Mouse (Mus musculus): ENCODE results near the gene Zgpat. TPM values are rescaled to one million over a fixed set of nuclear protein-coding genes. Genes with fewer than 3 reads are reported as not detected.
A peak's percentile ranks its signal among the peaks of the same experiment; 100 is the strongest.

Zgpat gene
- polyA plus RNA-seq, 1 experiment from 2014 or later: 39.0 TPM

DNA sequence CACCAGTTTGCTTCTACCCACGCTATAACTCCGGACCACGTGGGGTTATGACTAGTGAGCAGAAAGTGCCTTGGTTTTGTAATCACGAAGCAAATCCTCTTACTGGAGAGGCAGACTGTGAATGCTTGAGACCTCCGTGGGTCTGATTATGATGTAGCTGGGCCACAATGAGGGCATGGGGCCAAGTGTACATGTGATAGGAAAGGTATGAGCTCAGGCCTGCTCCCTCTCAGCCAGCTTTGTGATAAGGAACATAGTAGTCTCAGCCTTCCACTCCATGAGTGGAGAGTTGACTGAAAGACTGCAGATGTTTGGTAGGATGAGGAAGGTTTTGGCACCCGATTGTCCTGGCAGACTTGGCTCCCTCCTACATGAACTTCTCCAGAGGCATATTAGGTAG is 22.0 kb upstream of the Zgpat start:
- peaks cover 60% of the 10 kb centered on the region for H3K36me3 ChIP-seq (ENCODE audit: control insufficient read depth, insufficient read depth, low read length)
- H3K27ac ChIP-seq (ENCODE audit: low read depth, low read length): no peak overlapping the region
- H3K4me1 ChIP-seq (ENCODE audit: control insufficient read depth, insufficient read depth, low read length): no peaks in the 10 kb centered on the region
- no peaks in the 10 kb centered on the region for H3K27me3 ChIP-seq (ENCODE audit: control insufficient read depth, insufficient read depth, low read length)
- no peak overlapping the region for H3K4me3 ChIP-seq (ENCODE audit: low read length)
- no peak overlapping the region for H3K9ac ChIP-seq (ENCODE audit: low read depth, low read length)
- 96% methylated on average over 6 of the region's 6 CpGs for WGBS
- H3K9me3 ChIP-seq (ENCODE audit: control insufficient read depth, low read length): no peaks in the 10 kb centered on the region
- no peak overlapping the region for H3K4me2 ChIP-seq (replicated peaks; ENCODE audit: low read depth, low read length)
- no peak for ATAC-seq (ENCODE audit: low FRiP score, low TSS enrichment)

DNA sequence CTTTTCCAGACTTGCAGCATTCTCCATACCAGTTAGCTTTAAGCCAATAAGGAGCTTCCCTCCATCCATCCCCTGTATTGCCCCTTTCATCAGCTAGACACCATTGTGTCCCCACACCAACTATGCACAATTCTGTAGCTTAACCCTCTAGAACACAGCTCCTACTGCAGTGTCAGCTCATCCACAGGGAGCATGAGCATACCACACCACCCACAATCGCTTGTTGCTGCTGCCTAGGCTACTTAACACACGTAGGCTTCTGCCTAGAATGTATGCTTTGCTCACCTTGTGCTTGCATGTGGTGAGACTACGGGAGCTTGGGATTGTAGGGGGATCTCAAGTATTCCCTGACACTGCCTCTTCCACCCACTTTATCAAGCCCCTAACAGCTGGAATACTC is 7.9 kb upstream of the Zgpat start:
- Histone ChIP-seq H3K36me3 (ENCODE audit: control insufficient read depth, insufficient read depth, low read length) (peaks cover 96% of the 10 kb centered on the region), H3K4me1 (ENCODE audit: control insufficient read depth, insufficient read depth, low read length) (no peaks in the 10 kb centered on the region), H3K9me3 (ENCODE audit: control insufficient read depth, low read length) (no peaks in the 10 kb centered on the region), H3K27ac (ENCODE audit: low read depth, low read length) (no peak overlapping the region), H3K4me2 (replicated peaks; ENCODE audit: low read depth, low read length) (no peak overlapping the region), H3K27me3 (ENCODE audit: control insufficient read depth, insufficient read depth, low read length) (no peaks in the 10 kb centered on the region), H3K4me3 (ENCODE audit: low read length) (no peak overlapping the region), H3K9ac (ENCODE audit: low read depth, low read length) (no peak overlapping the region)
- WGBS: 80% methylated on average over 3 of the region's 3 CpGs
- ATAC-seq (ENCODE audit: low FRiP score, low TSS enrichment): no peak

DNA sequence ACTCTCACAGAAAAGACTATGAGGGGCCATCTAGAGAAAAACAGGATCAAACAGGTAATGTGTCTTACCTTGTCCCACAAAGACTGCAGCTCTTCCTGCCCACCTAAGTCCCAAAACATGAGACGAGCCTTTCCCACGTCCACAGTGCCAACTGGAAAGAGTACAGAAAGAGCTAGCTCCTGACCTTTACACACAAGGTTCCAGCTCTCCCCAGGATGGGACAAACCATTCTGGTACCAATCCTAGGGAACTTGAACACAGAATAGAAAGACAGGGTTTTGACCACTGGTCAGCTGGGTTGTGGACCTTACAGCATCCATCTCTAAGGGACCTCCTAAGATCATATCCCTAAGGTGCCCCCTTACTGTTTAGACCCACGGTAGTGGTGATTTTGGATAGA is 782 bp upstream of the Zgpat start:
- no peak overlapping the region for H3K27ac ChIP-seq (ENCODE audit: low read depth, low read length)

DNA sequence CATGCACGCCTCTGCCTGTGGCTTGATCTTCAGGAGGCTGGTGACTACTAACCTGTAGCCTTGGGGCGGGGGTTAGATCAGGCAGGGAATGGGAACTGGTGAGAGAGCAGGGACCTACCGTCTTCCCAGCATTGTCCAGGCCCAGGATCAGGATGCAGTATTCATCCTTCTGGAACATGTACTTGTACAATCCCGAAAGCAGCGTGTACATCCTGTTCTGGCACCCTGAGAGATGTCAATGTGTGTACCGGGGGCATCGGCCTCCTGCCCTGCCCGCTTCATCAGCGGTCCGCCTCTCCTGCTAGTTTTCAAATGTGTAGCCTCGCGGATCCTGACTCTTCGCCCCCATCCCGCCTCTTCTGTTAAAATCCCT is 255 bp upstream of the Zgpat start:
- ATAC-seq (ENCODE audit: low FRiP score, low TSS enrichment): 0 out of 2 replicates have a peak, but pooled peaks have one; percentile 18
- WGBS: 7% methylated on average over 14 of the region's 14 CpGs
- Histone ChIP-seq H3K36me3 (ENCODE audit: control insufficient read depth, insufficient read depth, low read length) (peaks cover 40% of the 10 kb centered on the region), H3K27me3 (ENCODE audit: control insufficient read depth, insufficient read depth, low read length) (no peaks in the 10 kb centered on the region), H3K9ac (ENCODE audit: low read depth, low read length) (peak overlapping the region; percentile 80), H3K4me2 (replicated peaks; ENCODE audit: low read depth, low read length) (peak overlapping the region; percentile 82), H3K4me1 (ENCODE audit: control insufficient read depth, insufficient read depth, low read length) (peaks cover 23% of the 10 kb centered on the region), H3K9me3 (ENCODE audit: control insufficient read depth, low read length) (no peaks in the 10 kb centered on the region), H3K27ac (ENCODE audit: low read depth, low read length) (peak overlapping the region; percentile 82; the same call in 1 of the 2 replicates), H3K4me3 (ENCODE audit: low read length) (peak overlapping the region; percentile 68)

More for the DNA sequence above, 782 bp upstream of the Zgpat start:
- peak overlapping the region; percentile 68 for H3K4me3 ChIP-seq (ENCODE audit: low read length)
- H3K4me2 ChIP-seq (replicated peaks; ENCODE audit: low read depth, low read length): peak overlapping the region; percentile 82
- H3K9me3 ChIP-seq (ENCODE audit: control insufficient read depth, low read length): no peaks in the 10 kb centered on the region
- H3K27me3 ChIP-seq (ENCODE audit: control insufficient read depth, insufficient read depth, low read length): no peaks in the 10 kb centered on the region
- 71% methylated on average over 3 of the region's 3 CpGs for WGBS
- no peak for ATAC-seq (ENCODE audit: low FRiP score, low TSS enrichment)
- H3K36me3 ChIP-seq (ENCODE audit: control insufficient read depth, insufficient read depth, low read length): peaks cover 41% of the 10 kb centered on the region
- H3K9ac ChIP-seq (ENCODE audit: low read depth, low read length): peak overlapping the region; percentile 80; the same call in 1 of the 2 replicates
- peaks cover 23% of the 10 kb centered on the region for H3K4me1 ChIP-seq (ENCODE audit: control insufficient read depth, insufficient read depth, low read length)

DNA sequence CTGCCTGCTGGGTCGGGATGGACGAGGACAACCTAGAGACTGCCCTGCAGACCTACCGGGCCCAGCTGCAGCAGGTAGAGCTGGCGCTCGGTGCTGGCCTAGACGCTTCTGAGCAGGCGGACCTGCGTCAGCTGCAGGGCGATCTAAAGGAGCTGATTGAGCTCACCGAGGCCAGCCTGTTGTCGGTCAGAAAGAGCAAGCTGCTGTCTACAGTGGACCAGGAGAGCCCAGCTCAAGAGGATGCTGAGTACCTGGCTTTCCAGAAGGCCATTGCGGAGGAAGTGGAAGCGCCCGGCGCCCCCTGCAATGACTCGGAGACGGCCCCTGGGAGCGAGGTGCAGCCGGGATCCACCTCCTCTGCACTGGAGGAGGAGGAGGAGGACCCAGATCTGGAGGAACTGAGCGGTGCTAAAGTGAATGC is 937 bp downstream of the Zgpat start:
- under 1% methylated on average over 20 of the region's 20 CpGs for WGBS
- H3K27ac ChIP-seq (ENCODE audit: low read depth, low read length): peak overlapping the region; percentile 82
- ATAC-seq (ENCODE audit: low FRiP score, low TSS enrichment): peak; percentile 62
- no peaks in the 10 kb centered on the region for H3K9me3 ChIP-seq (ENCODE audit: control insufficient read depth, low read length)
- H3K4me3 ChIP-seq (ENCODE audit: low read length): peak overlapping the region; percentile 68
- peak overlapping the region; percentile 82 for H3K4me2 ChIP-seq (replicated peaks; ENCODE audit: low read depth, low read length)
- peaks cover 23% of the 10 kb centered on the region for H3K4me1 ChIP-seq (ENCODE audit: control insufficient read depth, insufficient read depth, low read length)
- H3K9ac ChIP-seq (ENCODE audit: low read depth, low read length): peak overlapping the region; percentile 80
- peaks cover 36% of the 10 kb centered on the region for H3K36me3 ChIP-seq (ENCODE audit: control insufficient read depth, insufficient read depth, low read length)
- H3K27me3 ChIP-seq (ENCODE audit: control insufficient read depth, insufficient read depth, low read length): no peaks in the 10 kb centered on the region

DNA sequence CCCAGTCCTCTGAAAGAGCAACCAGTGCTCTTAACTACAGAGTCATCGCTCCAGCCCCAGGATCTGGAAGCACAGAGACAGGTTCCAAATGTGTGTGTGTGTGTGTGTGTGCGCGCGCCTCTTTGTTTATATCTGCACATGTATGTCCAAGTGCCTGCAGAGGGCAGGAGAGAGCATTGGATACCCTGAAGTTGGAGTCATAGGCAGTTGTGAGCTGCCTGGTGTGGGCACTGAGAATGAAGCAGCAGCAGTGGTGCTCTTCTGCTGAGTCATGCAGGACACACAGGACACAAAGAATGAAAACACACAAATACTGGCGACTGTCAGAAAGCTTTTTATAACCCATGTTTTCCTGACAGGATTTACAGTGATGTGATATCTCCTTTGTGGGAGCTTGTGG is 5.3 kb downstream of the Zgpat start:
- Histone ChIP-seq H3K4me2 (replicated peaks; ENCODE audit: low read depth, low read length) (no peak overlapping the region), H3K4me3 (ENCODE audit: low read length) (no peak overlapping the region), H3K9ac (ENCODE audit: low read depth, low read length) (no peak overlapping the region), H3K4me1 (ENCODE audit: control insufficient read depth, insufficient read depth, low read length) (peaks cover 17% of the 10 kb centered on the region; the same call in 1 of the 2 replicates), H3K9me3 (ENCODE audit: control insufficient read depth, low read length) (no peaks in the 10 kb centered on the region), H3K36me3 (ENCODE audit: control insufficient read depth, insufficient read depth, low read length) (peaks cover 13% of the 10 kb centered on the region), H3K27ac (ENCODE audit: low read depth, low read length) (no peak overlapping the region), H3K27me3 (ENCODE audit: control insufficient read depth, insufficient read depth, low read length) (no peaks in the 10 kb centered on the region)
- ATAC-seq (ENCODE audit: low FRiP score, low TSS enrichment): no peak
- WGBS: 89% methylated on average over 5 of the region's 5 CpGs

DNA sequence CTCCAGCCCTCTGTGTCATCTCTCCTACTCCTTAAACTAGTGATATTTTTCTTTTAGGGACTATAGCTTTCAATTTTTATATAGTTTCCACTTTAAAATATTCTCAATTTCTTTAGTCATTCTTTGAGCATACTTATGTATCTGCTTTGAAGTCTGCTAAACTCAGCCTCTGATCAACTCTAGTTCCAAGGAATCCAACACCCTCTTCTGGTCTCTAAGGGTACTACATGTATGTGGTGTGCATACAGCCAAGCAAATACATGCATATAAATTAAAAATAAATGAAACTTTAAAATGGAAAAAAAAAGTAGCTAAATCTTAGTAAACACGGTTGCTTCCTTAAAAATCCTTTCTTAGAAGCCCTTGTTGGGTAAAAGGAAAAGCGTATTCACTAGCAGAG is 11.1 kb downstream of the Zgpat start:
- H3K27me3 ChIP-seq (ENCODE audit: control insufficient read depth, insufficient read depth, low read length): no peaks in the 10 kb centered on the region
- H3K4me3 ChIP-seq (ENCODE audit: low read length): no peak overlapping the region
- ATAC-seq (ENCODE audit: low FRiP score, low TSS enrichment): no peak
- H3K27ac ChIP-seq (ENCODE audit: low read depth, low read length): no peak overlapping the region
- WGBS: 89% methylated on average over 2 of the region's 2 CpGs
- H3K9ac ChIP-seq (ENCODE audit: low read depth, low read length): no peak overlapping the region
- no peak overlapping the region for H3K4me2 ChIP-seq (replicated peaks; ENCODE audit: low read depth, low read length)
- H3K9me3 ChIP-seq (ENCODE audit: control insufficient read depth, low read length): no peaks in the 10 kb centered on the region
- H3K4me1 ChIP-seq (ENCODE audit: control insufficient read depth, insufficient read depth, low read length): no peaks in the 10 kb centered on the region
- peaks cover 25% of the 10 kb centered on the region for H3K36me3 ChIP-seq (ENCODE audit: control insufficient read depth, insufficient read depth, low read length)

DNA sequence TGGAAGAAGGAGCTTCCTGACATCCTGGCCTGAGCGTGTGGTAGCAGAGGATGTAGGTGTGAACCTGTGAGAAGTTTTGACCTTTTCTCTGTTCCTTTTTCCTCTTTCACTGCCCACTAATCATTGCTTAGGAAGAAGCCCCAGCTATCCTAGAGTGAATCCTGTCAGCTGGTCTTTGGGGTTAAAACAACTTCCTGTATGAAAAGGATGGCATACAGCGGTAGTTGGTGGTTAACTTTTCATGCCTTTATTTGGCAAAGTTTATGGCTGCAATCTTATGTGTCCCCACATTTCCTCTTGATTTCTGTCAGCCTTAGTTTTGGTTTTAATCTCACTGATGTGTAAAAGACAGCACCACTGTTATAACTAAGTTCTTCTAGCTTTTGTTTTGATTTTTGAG is 12.5 kb downstream of the Zgpat start:
- H3K36me3 ChIP-seq (ENCODE audit: control insufficient read depth, insufficient read depth, low read length): peaks cover 37% of the 10 kb centered on the region
- 66% methylated on average over 2 of the region's 2 CpGs for WGBS
- no peaks in the 10 kb centered on the region for H3K27me3 ChIP-seq (ENCODE audit: control insufficient read depth, insufficient read depth, low read length)
- no peaks in the 10 kb centered on the region for H3K9me3 ChIP-seq (ENCODE audit: control insufficient read depth, low read length)
- no peaks in the 10 kb centered on the region for H3K4me1 ChIP-seq (ENCODE audit: control insufficient read depth, insufficient read depth, low read length)
- ATAC-seq (ENCODE audit: low FRiP score, low TSS enrichment): no peak
- no peak overlapping the region for H3K27ac ChIP-seq (ENCODE audit: low read depth, low read length)
- H3K4me3 ChIP-seq (ENCODE audit: low read length): no peak overlapping the region
- H3K9ac ChIP-seq (ENCODE audit: low read depth, low read length): no peak overlapping the region
- H3K4me2 ChIP-seq (replicated peaks; ENCODE audit: low read depth, low read length): no peak overlapping the region

DNA sequence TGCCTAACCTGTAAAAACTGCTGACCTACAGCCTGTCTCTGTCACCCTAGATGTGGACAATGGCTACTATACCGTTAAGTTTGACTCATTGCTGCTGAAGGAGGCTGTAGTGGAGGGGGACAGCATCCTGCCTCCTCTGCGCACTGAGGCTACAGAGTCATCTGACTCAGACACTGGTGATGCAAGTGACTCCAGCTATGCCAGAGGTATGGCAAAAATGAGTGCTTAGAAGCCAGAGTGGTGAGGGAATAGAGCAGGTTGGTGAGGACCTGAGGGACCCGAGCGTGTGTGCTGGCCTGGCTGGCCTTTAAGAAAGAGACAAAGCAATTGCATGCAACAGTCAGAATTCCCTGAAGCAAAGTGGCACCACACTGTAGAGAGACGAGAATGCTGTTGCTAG is 14.0 kb downstream of the Zgpat start:
- no peaks in the 10 kb centered on the region for H3K27me3 ChIP-seq (ENCODE audit: control insufficient read depth, insufficient read depth, low read length)
- 92% methylated on average over 5 of the region's 5 CpGs for WGBS
- no peak for ATAC-seq (ENCODE audit: low FRiP score, low TSS enrichment)
- H3K27ac ChIP-seq (ENCODE audit: low read depth, low read length): no peak overlapping the region
- no peak overlapping the region for H3K9ac ChIP-seq (ENCODE audit: low read depth, low read length)
- H3K9me3 ChIP-seq (ENCODE audit: control insufficient read depth, low read length): no peaks in the 10 kb centered on the region
- H3K4me1 ChIP-seq (ENCODE audit: control insufficient read depth, insufficient read depth, low read length): no peaks in the 10 kb centered on the region
- H3K4me2 ChIP-seq (replicated peaks; ENCODE audit: low read depth, low read length): no peak overlapping the region
- no peak overlapping the region for H3K4me3 ChIP-seq (ENCODE audit: low read length)
- H3K36me3 ChIP-seq (ENCODE audit: control insufficient read depth, insufficient read depth, low read length): peaks cover 52% of the 10 kb centered on the region

All from kidney, embryonic 14.5 days (tissue).